Mouse (Mus musculus): ENCODE measurements around the gene Irgm1. TPM values are rescaled to one million over a fixed set of nuclear protein-coding genes. Genes with fewer than 3 reads are reported as not detected.
A peak's percentile ranks its signal among the peaks of the same experiment; 100 is the strongest.
"Not testable (repeated sequence)": the region's sequence is repeated elsewhere in the genome, so short reads cannot be mapped to it uniquely, and the experiment has no call there.

Irgm1 gene
- total RNA-seq, 2 experiments from 2014 or later: 1.4 TPM

GRCm38 (mm10) chr11:48836990-48837309, 34.5 kb downstream of the Irgm1 start:
- DNase-seq: no peak
- intact Hi-C loops (cut with DNase I): loop anchor here (2.0 kb wide), 1 partner anchor 14 kb away; no protein-coding TSS in a partner anchor

GRCm38 (mm10) chr11:48835923-48836322, 35.6 kb downstream of the Irgm1 start:
- intact Hi-C loops (cut with DNase I): loop anchor here (2.0 kb wide), 1 partner anchor 13 kb away; no protein-coding TSS in a partner anchor
- DNase-seq: no peak

GRCm38 (mm10) chr11:48833731-48834639, 37.5 kb downstream of the Irgm1 start:
- intact Hi-C loops (cut with DNase I): no loop called here

GRCm38 (mm10) chr11:48833078-48833730, 38.3 kb downstream of the Irgm1 start:
- intact Hi-C loops (cut with DNase I): no loop called here
- DNase-seq: no peak

More at GRCm38 (mm10) chr11:48833731-48834639, 37.5 kb downstream of the Irgm1 start:
- peak; percentile 91 for DNase-seq

- intact Hi-C loops (cut with DNase I): no loop called here
- no peak for DNase-seq
Measured at GRCm38 (mm10) chr11:48831273-48831672, 40.2 kb downstream of the Irgm1 start.

- DNase-seq: no peak
- intact Hi-C loops (cut with DNase I): no loop called here
Measured at GRCm38 (mm10) chr11:48830279-48830678, 41.2 kb downstream of the Irgm1 start.

- intact Hi-C loops (cut with DNase I): no loop called here
- no peak for DNase-seq
Measured at GRCm38 (mm10) chr11:48827926-48828325, 43.6 kb downstream of the Irgm1 start.

- intact Hi-C loops (cut with DNase I): no loop called here
- DNase-seq: no peak
Measured at GRCm38 (mm10) chr11:48826752-48827096, 44.8 kb downstream of the Irgm1 start.

GRCm38 (mm10) chr11:48825979-48826751, 45.3 kb downstream of the Irgm1 start, which contains the start of the genes Trim7 and Gm12184:
Trim7 (plus strand) TSS chr11:48826140.
Gm12184 (minus strand) TSS chr11:48826655.
- intact Hi-C loops (cut with DNase I): not testable (repeated sequence)
- peak; percentile 21 for DNase-seq

GRCm38 (mm10) chr11:48824311-48824830, 47.1 kb downstream of the Irgm1 start:
- intact Hi-C loops (cut with DNase I): loop anchor here (5.0 kb wide), 1 partner anchor 33 kb away; no protein-coding TSS in a partner anchor

GRCm38 (mm10) chr11:48823536-48823972, 47.9 kb downstream of the Irgm1 start:
- DNase-seq: peak; percentile 30
- intact Hi-C loops (cut with DNase I): loop anchor here (2.0 to 5.0 kb wide), 2 partner anchors 13 to 34 kb away; no protein-coding TSS in a partner anchor

More at GRCm38 (mm10) chr11:48824311-48824830, 47.1 kb downstream of the Irgm1 start:
- no peak for DNase-seq

GRCm38 (mm10) chr11:48822768-48823512, 48.5 kb downstream of the Irgm1 start:
- DNase-seq: no peak
- intact Hi-C loops (cut with DNase I): loop anchor here (2.0 to 5.0 kb wide), 2 partner anchors 14 to 34 kb away; no protein-coding TSS in a partner anchor

- intact Hi-C loops (cut with DNase I): loop anchor here (5.0 kb wide), 1 partner anchor 36 kb away; no protein-coding TSS in a partner anchor
- DNase-seq: not testable (repeated sequence)
Measured at GRCm38 (mm10) chr11:48821299-48821698, 50.2 kb downstream of the Irgm1 start.

- intact Hi-C loops (cut with DNase I): loop anchor here (5.0 kb wide), 1 partner anchor 37 kb away; no protein-coding TSS in a partner anchor
- no peak for DNase-seq
Measured at GRCm38 (mm10) chr11:48820308-48820674, 51.2 kb downstream of the Irgm1 start.

- intact Hi-C loops (cut with DNase I): loop anchor here (5.0 kb wide), 1 partner anchor 38 kb away; no protein-coding TSS in a partner anchor
Measured at GRCm38 (mm10) chr11:48819614-48820307, 51.7 kb downstream of the Irgm1 start.

GRCm38 (mm10) chr11:48818346-48818745, 53.1 kb downstream of the Irgm1 start:
- intact Hi-C loops (cut with DNase I): no loop called here
- DNase-seq: peak; percentile 71

More at GRCm38 (mm10) chr11:48819614-48820307, 51.7 kb downstream of the Irgm1 start:
- DNase-seq: no peak

GRCm38 (mm10) chr11:48817794-48818193, 53.7 kb downstream of the Irgm1 start:
- DNase-seq: no peak
- intact Hi-C loops (cut with DNase I): no loop called here

GRCm38 (mm10) chr11:48816800-48817665, 54.5 kb downstream of the Irgm1 start, which contains the start of gene Trim41:
Trim41 (minus strand) TSS chr11:48817353.
- peak; percentile 100 for DNase-seq
- intact Hi-C loops (cut with DNase I): no loop called here
